Mouse (Mus musculus): ENCODE measurements around the gene Unc93b1.
"Not testable (repeated sequence)": the region's sequence is repeated elsewhere in the genome, so short reads cannot be mapped to it uniquely, and the experiment has no call there.

Gene Unc93b1

DNA sequence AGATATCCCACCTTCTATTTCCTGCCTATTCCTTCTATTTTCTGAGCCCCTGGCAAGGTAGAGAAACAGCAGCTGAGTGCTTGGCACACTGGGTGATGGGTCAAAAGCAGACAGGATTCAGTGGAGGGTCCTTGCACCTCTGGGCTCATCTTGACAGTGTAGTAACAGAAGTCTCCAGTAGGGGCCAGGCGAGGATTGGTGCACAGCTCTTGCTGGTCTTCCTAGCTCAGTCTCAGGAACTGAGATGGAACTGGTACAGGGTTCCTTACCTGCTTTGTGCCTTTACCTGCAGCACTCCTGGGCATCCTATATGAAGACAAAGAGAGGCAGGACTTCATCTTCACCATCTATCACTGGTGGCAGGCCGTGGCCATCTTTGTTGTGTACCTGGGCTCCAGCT, 11.7 kb downstream of the Unc93b1 start:
- DNase-seq (ENCODE audit: low read depth, low spot score), result peak; percentile 79

DNA sequence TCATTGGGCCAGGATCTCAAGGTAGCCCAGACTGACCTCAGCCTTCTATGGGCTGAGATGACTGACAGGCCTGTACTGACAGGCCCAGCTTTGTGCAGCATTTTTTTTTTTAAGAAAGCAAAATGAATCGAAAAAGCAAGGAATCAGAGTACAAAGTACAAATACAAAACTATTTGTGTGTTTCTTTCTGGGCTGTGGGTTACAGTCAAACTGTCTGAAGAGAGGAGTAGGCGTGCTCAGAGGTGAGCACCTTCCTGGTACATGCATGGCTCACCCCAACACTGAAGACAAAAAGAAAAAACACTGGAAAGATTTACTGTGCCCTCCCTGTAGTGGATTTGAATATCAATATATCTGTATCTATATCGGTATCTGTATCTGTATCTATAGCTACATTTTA, 12.8 kb downstream of the Unc93b1 start:
- no peak for DNase-seq (ENCODE audit: low read depth, low spot score)

DNA sequence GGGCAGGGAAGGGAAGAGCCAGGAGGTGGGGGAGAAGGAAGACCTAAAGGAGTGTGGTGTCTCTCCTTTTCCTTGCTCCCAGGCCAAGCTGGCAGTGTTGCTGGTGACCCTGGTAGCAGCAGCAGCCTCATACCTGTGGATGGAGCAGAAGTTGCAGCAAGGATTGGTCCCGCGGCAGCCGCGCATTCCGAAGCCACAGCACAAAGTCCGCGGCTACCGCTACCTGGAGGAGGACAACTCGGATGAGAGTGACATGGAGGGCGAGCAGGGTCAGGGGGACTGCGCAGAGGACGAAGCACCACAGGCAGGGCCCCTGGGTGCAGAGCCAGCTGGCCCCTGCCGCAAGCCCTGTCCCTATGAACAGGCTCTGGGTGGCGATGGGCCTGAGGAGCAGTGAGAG, 13.6 kb downstream of the Unc93b1 start:
- DNase-seq (ENCODE audit: low read depth, low spot score), result no peak

DNA sequence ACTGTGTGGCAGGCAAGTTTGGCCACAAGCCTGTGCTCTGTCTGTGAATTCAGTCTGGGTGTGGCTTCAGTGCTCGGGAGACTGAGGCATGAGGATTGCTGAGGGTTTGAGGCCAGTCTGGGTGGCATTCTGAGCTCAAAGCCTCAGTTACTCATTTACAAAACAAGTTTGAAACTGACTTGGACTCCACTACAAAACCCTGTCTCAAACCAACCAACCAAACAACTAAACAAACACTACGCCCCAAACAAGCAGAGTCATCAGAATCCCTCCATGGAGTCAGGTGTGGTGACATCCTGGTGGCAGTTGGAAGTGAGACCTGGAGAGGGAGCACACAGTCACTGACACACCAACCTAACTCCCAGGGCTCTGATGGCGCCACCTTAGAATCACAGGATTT, 15.3 kb downstream of the Unc93b1 start:
- no peak for DNase-seq (ENCODE audit: low read depth, low spot score)

DNA sequence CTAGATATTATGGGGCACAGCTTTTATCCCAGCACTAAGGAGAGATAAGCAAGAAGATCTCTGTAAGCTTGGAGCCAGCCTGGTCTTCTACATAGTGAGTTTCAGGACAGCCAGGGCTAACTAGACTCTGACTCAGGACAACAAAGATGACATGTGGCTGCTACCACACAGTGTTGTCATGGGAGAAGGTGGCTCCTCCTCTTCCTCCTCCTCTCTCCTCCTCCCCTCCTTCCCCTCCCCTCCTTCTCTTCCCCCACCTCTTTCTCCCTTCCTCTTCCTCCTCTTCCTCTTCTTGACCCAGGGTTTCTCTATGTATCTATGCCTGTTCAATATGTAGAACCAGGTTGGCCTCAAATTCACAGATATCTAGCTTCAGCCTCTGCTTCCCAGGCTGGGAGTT, 16.5 kb downstream of the Unc93b1 start:
- DNase-seq (ENCODE audit: low read depth, low spot score), result no peak

DNA sequence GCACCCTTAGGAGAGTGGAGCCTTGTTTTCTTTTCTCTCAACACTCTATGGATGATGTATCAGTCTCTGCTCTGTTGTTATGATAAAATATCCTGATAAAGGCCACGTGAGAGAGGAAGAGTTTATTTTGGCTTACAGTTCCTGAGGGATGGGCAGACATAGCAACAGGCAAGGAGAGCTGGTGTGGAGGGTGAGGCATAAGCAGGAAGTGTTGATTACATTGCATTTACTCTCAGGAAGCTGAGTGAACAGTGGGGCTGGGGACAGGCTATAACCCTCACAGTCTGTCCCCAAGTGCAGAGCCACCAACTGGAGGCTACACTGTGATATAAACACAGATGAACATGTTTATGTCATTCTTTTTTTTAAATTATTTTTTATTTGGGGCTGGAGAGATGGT, 17.1 kb downstream of the Unc93b1 start:
- DNase-seq (ENCODE audit: low read depth, low spot score), result no peak

DNA sequence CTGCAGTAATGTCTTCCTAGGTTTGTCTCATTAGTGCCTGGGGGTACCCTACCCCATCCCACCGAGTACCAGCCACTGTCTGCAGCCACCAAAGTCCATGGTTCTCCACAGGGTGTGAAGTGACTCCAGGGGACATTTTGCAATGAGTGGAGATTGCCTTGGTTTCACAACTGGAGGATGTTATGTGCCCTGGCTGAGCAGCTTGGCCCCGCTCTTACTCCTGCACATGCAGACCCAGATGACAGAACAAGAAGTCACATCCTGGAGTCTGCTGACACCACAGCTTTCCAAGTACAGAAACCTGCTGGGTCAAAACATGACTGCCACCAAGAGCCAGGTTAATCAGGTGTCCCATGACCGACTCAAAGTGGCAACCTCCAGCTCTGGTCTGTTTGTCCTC, 20.0 kb downstream of the Unc93b1 start:
- no peak for DNase-seq (ENCODE audit: low read depth, low spot score)

DNA sequence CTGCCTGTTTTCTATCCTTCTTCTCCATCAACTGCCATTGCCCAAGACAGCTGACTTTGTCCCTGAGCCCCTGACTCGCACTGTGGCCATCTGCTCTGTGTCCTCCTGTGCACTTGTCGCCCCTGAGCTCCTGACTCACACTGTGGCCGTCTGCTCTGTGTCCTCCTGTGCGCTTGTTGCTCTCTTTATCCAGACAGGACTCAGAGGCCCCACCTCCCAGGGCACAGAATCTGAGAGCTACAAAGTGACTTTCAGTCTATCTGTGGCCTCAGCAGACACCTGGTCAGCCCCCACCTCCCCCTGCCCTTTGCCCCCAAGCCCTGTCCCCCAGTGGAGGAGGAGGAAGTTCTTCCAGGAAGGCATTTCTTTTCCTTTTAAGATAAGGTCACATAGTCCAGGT, 20.8 kb downstream of the Unc93b1 start:
- DNase-seq (ENCODE audit: low read depth, low spot score), result no peak

DNA sequence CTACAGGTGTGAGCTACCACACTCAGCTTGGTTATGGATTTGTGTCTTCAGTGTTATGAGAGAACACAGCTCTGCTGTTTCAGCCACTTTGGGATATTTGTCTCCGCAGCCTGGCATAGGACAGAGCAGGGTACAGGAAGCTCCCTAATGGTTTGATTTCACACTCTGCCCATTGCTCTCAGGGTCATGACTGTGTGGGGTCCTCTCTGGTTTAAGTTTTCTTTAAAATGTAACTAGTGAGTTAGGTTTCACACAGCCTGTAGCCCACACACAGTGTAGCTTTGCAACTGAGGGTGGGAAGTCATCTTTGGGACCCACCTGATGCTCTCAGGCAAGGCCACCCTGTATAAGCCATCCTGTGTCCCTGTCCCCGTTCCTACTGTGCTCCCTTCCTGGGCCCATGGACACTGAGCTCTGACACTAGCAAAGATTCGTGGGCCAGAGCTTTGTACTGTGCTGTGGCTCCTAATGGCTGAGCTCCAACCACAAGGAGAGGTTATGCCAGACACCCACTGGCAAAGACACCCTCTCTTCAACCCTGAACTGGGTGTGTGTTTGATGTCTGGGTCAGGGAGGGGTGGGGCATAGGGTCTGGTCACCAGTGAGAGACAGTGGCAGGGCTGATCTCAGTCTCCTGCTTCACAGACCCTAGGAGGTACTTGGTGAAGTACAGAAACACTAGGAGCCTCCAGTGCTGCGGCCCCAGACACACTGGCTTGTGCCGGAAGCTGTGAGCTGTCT, 22.5 kb downstream of the Unc93b1 start:
- not testable (repeated sequence) for DNase-seq (ENCODE audit: low read depth, low spot score)

DNA sequence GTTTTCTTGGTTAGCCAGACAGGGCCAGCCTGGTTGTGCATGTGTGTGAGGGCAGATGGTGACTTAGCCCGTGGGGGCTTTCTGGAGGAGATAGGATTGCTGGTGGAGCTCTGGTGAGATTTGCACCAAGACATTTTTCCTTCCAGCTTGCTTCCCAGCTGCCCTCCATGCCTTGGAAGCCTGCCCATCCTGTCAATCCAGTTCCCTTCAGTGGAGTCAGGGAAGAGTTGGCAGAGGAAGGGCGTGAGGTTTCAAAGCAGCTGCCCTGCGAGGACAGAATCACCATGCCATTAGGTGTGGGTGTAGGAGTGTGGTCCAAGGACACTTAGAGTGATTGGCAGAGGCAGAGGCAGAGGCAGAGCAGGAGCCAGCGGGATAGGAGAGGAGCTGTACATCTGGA, 23.5 kb downstream of the Unc93b1 start, which contains the start of gene Aldh3b3:
Aldh3b3 (plus strand) TSS at position 176 of the 400 bp plus-strand sequence.
- DNase-seq (ENCODE audit: low read depth, low spot score), result no peak

DNA sequence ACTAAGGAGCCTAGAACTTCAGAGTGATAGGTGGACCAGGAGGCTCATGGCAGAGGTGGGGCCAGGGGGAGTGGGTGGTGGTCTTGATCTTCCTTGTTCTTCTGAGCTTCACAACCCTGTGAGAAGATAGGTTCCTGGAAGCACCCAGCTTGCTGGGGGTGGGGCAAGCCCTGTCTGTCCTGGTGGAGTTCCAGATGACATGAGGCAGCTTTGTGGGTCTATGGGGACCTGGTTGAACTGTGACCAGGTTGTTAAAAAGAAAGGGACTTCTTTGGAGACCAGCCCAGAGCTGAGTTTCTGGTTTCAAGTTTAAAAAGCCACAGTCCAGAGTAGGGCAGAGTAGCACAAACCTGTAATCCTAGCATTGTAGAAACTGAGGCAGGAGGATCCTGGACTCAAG, 24.0 kb downstream of the Unc93b1 start:
- DNase-seq (ENCODE audit: low read depth, low spot score), result no peak

DNA sequence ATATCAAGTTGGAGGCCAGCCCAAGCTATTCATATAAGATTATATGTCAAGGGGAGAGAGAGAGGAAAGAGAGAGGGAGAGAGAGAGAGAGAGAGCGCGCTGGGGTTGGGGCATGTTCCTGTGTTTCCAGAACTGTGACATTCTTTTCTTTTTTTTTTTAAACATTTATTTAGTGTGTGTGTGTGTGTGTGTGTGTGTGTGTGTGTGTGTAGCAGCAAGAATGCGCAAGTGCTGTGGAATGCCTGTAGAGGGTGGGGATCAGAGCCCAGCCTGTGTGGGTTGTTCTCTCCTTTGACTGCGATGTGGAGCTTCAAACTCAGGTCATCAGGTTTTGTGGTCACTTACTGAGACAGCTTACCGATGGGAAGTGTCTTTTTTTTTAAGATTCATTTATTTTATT, 25.2 kb downstream of the Unc93b1 start:
- no peak for DNase-seq (ENCODE audit: low read depth, low spot score)

DNA sequence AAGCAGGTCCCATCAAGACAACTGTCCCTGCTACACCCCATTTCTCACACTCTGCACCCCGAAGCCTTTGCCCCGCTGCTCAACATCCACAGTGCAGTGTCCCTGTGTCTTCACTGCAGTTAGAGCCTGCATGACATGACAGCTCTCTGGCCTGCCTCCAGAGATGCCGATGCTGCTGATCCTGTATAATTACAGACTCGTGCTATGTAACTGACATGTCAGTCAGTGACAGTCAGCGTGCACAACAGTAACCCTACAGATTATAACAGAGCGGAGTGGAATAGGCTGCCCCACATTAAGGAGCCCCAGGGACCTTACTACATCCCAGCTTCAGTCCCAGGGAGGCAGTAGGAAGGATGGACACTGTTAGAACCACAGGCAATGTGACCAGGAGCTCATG, 26.8 kb downstream of the Unc93b1 start:
- DNase-seq (ENCODE audit: low read depth, low spot score), result not testable (repeated sequence)

DNA sequence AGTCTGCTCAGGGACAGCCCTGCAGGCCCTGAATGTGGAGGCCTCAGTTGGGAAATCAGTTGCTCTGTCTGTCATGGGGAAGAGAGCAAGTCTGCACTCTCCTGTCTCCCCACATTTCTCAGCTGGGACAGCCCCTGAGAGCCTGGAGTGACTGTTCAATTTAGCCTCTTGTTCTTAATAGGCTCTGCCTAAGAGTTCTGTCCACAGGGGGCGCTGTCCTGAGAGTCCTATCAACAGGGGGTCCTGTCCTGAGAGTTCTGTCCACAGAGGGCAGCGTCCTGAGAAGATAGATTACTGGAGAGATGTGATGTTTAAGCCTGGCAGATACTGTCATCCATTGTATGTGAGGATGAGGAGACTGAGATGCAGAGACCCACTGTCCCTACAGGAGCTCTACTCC, 27.5 kb downstream of the Unc93b1 start:
- DNase-seq (ENCODE audit: low read depth, low spot score), result peak; percentile 58

DNA sequence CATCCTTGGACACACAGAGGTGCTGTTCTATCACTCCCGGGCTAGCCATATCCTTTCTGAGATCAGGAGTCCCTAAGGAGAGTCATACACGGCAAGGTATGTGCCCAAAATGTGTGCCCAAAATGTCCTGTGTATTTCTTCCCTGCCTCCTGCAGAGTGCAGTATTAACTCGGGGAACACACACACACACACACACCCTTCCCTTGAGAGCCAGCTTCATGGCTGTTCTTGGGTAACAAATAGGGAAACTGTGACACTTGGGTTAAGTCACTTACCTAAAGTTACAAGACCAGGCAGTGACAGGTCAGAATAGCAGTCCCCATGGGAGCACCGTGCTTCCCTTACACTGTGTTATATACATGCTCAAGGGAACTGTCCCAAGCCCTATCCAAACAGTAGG, 29.0 kb downstream of the Unc93b1 start:
- no peak for DNase-seq (ENCODE audit: low read depth, low spot score)

DNA sequence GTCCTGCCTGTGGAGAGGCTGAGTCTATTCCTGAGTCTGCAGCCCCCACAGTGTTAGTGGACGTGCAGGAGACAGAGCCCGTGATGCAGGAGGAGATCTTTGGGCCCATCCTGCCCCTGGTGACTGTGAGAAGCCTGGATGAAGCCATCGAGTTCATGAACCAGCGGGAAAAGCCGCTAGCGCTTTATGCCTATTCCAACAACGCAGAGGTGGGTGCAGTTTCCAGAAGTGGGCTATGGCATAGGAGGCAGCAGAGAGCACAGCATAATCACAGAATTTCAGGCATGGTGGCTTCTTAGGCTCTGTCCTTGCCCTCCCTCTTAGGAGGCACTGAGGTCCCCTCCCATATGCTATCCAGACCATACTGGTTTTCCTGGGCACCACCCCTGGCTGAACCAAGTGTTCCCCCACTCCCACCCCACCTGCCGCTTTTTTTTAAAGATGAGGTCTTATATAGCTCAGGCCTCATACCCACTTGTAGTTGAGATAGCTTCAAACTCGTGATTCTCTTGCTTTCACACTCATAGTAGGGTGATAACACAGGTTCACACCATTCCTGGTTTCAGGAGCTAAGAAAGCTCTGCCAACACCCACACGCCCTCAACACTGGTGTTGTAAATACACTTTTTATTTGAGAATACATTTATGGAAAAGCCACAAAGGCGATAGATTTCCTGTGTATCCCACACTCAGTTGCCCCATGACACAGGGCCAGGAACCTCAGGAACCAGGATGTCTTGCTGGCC, 31.5 kb downstream of the Unc93b1 start:
- DNase-seq (ENCODE audit: low read depth, low spot score), result peak; percentile 52

DNA sequence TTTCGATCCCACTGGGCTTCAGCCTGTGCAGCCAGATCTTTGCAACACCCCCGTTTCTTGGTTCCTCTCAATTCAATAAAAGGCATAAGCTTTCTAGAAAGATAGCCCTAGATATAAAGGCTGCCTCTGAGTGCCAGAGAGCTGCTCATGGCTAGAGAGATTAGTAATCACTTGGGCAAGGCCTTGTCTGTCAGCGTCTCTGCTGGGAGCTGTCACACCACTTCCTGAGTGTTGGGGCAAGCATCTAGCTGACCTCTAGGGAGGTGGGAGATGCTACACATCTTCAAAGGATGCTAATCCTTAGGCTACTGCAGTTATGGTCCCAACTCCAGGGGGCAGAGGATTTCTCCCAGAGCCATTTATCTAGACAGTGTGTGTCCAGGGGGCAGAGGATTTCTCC, 32.3 kb downstream of the Unc93b1 start:
- DNase-seq (ENCODE audit: low read depth, low spot score), result no peak

DNA sequence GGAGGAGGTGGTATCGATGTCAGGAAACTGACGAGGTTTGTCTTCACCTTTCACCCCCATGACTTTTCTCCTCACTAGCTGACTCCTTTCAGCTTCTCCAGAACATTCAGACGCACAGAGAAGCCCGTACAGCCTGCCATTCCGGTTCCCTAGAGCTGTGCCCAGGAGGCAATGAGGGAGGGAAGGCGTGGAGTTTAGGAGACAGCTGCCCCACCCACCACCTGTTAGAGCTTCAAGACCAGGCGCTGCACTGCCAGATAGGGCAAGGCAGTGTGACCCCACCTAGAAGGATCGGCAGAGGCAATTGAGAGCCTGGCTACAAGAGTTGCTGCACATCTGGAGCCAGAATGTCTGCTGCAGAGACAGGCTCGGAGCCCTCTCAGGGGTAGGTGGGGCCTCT, 37.2 kb downstream of the Unc93b1 start, which contains the start of gene Aldh3b2:
Aldh3b2 (plus strand) TSS at position 100 of the 400 bp plus-strand sequence.
- peak; percentile 36 for DNase-seq (ENCODE audit: low read depth, low spot score)

DNA sequence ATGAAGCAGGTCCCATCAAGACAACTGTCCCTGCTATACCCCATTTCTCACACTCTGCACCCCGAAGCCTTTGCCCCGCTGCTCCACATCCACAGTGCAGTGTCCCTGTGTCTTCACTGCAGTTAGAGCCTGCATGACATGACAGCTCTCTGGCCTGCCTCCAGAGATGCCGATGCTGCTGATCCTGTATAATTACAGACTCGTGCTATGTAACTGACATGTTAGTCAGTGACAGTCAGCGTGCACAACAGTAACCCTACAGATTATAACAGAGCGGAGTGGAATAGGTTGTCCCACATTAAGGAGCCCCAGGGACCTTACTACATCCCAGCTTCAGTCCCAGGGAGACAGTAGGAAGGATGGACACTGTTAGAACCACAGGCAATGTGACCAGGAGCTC, 39.6 kb downstream of the Unc93b1 start:
- DNase-seq (ENCODE audit: low read depth, low spot score), result not testable (repeated sequence)

DNA sequence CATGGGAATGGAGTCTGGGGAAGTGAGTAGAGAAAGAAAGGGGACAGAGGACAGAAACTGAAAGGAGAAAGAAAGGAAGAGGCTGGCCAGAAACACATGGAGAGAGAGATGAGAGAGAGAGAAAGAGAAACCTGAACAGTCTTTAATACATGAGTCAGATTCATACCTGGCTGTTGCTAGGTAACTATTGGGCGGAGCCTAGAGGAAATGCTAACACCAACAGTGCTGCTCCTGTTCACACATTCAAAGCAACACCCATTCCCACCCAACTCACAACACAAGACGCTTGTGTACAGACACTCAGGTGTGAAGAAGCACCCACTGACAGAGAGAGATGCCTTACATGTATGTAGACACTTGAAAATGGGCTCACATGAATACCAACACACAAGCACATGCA, 40.9 kb downstream of the Unc93b1 start:
- no peak for DNase-seq (ENCODE audit: low read depth, low spot score)

DNA sequence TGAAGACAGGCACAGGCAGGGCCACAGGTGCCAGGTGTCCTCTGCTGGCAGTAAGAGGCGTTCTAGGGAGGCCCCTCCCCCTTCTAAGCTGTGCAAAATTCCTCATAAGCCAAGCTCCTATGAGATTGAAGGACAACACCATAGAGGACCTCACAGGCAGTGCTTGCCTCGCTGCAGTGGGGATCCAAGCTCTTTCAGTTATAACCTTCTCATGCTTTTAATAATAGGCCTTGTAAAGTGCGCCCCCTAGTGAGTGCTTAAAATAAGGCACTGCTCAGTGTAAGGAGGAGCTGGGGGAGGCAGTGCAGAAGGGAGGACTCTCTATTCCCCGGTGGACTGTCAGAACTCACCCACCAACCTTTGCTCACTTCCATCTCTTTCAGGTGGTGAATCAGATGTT, 45.3 kb downstream of the Unc93b1 start:
- peak; percentile 86 for DNase-seq (ENCODE audit: low read depth, low spot score)

DNA sequence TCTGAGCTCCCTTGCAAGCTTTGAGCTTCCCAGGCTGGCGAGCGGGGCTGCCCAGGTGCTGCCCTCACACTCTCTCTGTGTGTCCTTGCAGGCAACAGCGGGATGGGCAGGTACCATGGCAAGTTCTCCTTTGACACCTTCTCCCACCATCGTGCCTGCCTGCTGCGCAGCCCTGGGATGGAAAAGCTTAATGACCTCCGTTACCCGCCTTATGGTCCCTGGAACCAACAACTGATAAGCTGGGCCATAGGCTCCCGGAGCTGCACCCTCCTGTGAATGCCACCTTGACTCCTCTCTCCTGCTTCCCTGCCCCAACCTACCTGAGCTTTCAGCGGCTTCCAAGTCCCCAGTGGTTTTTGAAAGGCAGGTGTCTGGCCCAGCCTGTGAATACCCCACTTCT, 45.9 kb downstream of the Unc93b1 start:
- DNase-seq (ENCODE audit: low read depth, low spot score), result no peak

DNA sequence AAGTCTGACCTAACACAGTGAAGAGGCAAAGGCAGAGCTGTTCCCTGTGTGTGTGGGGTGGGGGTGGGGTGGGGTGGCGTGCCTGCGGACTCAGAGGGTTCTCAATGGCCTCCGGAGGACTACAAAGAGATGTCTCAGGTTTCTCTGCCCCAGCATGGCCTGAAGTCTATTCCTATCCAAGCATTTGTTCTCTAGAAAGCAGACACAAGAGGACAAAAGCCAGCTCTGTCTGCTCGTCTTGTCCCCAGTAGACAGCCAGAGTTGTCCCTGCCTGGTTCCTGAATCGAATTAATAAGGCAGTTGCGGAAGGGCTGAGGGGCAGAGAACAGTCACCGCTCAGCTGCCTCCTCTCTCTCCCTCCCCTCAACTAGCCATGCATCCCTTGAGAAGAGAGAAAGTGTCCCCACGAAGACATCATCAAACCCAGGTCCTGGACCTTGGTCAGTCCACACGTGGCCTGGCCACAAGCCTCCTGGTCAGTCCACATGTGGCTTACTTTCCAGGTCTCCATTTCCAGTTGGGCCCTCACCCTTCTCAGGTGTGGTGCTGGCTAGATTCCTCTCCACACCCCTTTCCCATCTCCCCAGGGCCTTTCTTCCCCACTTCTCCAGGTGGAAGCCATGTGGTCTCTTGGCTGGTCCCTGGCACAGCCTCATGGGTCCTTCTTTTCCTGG, 48.7 kb downstream of the Unc93b1 start:
- DNase-seq (ENCODE audit: low read depth, low spot score), result no peak
